15 mouse cellular contexts compared by ENCODE assay signal in the genomic region with DNA sequence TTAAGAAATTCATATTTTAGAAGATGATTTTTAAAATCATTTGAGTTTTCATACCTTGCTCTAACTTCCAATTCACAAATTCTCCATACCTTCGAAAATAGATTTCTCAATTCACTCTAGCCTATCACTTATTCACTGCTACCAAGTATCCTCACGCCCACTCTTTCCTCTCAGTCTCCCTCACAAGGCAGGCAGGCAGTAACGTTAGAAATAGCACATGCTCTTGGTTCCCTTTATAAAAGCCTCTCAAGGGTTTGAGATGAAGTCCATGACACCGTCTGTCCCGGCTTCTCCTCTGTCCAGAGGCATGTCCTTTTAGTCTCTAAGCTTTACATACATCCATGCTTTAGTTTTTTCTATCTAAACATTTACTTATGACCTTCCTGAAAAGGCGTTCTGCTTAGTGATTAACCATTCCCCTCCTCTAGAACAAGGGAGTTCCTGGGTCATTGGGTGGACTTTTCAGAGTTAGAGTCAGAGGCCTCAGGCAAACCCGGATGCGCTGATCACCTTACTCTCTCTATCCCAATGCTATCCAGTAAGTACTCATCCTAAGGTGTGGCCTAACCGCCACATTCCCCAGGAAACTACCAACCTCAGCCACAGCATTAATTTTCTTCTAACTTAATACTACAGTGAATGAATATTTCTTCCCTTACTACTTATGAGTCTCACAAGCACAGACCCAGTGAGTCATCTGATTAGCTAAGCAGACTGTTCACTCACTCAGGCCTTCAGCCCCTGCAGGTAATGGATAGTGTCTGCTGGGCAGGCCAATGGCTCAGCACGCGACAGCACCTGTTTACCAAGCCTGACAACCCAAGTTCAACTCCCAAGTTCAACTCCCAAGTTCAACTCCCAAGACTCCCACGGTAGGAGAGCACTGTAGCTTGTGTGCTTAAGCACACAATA. TPM values are rescaled to one million over a fixed set of nuclear protein-coding genes. Genes with fewer than 3 reads are reported as not detected.
DNase-seq lines count a peak whose midpoint lies in the region; ATAC-seq lines count a peak whose summit lies in the region.
"Had no signal": no experiment of that assay in that cellular context is flagged by ENCODE, and none has a peak within 500 bp of the region (broad histone marks: within the 10 kb centered on the region; RNA-seq: fewer than 3 reads in every experiment).

No protein-coding gene starts in this region.

- H3K27me3 ChIP-seq in heart, embryonic 13.5 days (replicated peaks) = no peaks in the 10 kb centered on the region
- no peaks in the 10 kb centered on the region for H3K27me3 ChIP-seq in hindbrain, embryonic 13.5 days
- H3K27me3 ChIP-seq: CH12.LX; embryonic facial prominence, embryonic 15.5 days; forebrain, embryonic 15.5 days had no signal

- 66% methylated on average over 12 of the region's 12 CpGs for WGBS in heart, embryonic 13.5 days
- 87% methylated on average over 12 of the region's 12 CpGs for WGBS in hindbrain, embryonic 13.5 days

- H3K27ac ChIP-seq in heart, embryonic 13.5 days (replicated peaks) = 0 out of 2 replicates have a peak overlapping the region, but pooled peaks have one; percentile 30
- no peak overlapping the region for H3K27ac ChIP-seq in hindbrain, embryonic 13.5 days
- H3K27ac ChIP-seq: embryonic facial prominence, embryonic 15.5 days; forebrain, embryonic 15.5 days; liver, embryonic 14.5 days had no signal

- no peaks in the 10 kb centered on the region for H3K9me3 ChIP-seq in heart, embryonic 13.5 days
- no peaks in the 10 kb centered on the region for H3K9me3 ChIP-seq in hindbrain, embryonic 13.5 days
- H3K9me3 ChIP-seq: embryonic facial prominence, embryonic 15.5 days; forebrain, embryonic 15.5 days had no signal

- intact Hi-C loops in left cerebral cortex, postnatal 36 days (cut with DNase I) = no loop called here

- no peak for ATAC-seq in heart, embryonic 13.5 days (ENCODE audit: extremely low read depth, insufficient number of reproducible peaks, low FRiP score, low TSS enrichment)
- no peak for ATAC-seq in hindbrain, embryonic 13.5 days (ENCODE audit: low FRiP score)
- ATAC-seq: forebrain, embryonic 15.5 days had no signal

- H3K9ac ChIP-seq in heart, embryonic 13.5 days = no peak overlapping the region
- no peak overlapping the region for H3K9ac ChIP-seq in hindbrain, embryonic 13.5 days
- H3K9ac ChIP-seq: embryonic facial prominence, embryonic 15.5 days; forebrain, embryonic 15.5 days; liver, embryonic 14.5 days had no signal

- no peak overlapping the region for H3K4me3 ChIP-seq in heart, embryonic 13.5 days
- H3K4me3 ChIP-seq in hindbrain, embryonic 13.5 days = no peak overlapping the region
- H3K4me3 ChIP-seq: embryonic facial prominence, embryonic 15.5 days; forebrain, embryonic 15.5 days had no signal

- DNase-seq in heart, postnatal 4 days = no peak
- DNase-seq in 3T3-L1 (ENCODE audit: low read depth, low spot score) (peak; percentile 70), R1 (ENCODE audit: low read depth, low spot score) (peak; percentile 26)
- DNase-seq in kidney, postnatal 10 days = peak; percentile 11
- DNase-seq in left cerebral cortex, postnatal 36 days (ENCODE audit: low spot score in 2 of 2) = no peak
- DNase-seq in spleen, postnatal 4 days (ENCODE audit: low spot score in 2 of 2) = no peak
- DNase-seq: cerebellum, adult 9-10 months; heart, postnatal 10 days; thymus, postnatal 4 days had no signal

- no peaks in the 10 kb centered on the region for H3K36me3 ChIP-seq in heart, embryonic 13.5 days
- no peaks in the 10 kb centered on the region for H3K36me3 ChIP-seq in hindbrain, embryonic 13.5 days
- H3K36me3 ChIP-seq: embryonic facial prominence, embryonic 15.5 days; forebrain, embryonic 15.5 days had no signal

- H3K4me1 ChIP-seq in heart, embryonic 13.5 days = peaks cover 76% of the 10 kb centered on the region
- 0 out of 2 replicates have a peak, but pooled peaks cover 2% of the 10 kb centered on the region for H3K4me1 ChIP-seq in hindbrain, embryonic 13.5 days (replicated peaks)
- H3K4me1 ChIP-seq: embryonic facial prominence, embryonic 15.5 days; forebrain, embryonic 15.5 days had no signal

- no peak overlapping the region for H3K4me2 ChIP-seq in heart, embryonic 13.5 days
- no peak overlapping the region for H3K4me2 ChIP-seq in hindbrain, embryonic 13.5 days
- H3K4me2 ChIP-seq: embryonic facial prominence, embryonic 15.5 days; forebrain, embryonic 15.5 days had no signal

RNA-seq across cellular contexts. Expression of a gene that starts 10.5 kb away (rescaled TPM):
- polyA plus RNA-seq in heart, embryonic 13.5 days (2015; fragmentation: Nextera tagmentation; extraction: Ambion mirVana) = 23.1 and 23.2 TPM in 2 replicates
- 10 to 100 TPM; 45.7 to 46.8 TPM for total RNA-seq in heart, postnatal 4 days (2021)
- total RNA-seq in left cerebral cortex, postnatal 36 days (2021) = 10 to 100 TPM; 24.1 to 25.3 TPM
- 35.3 and 36.2 TPM in 2 replicates for polyA plus RNA-seq in hindbrain, embryonic 13.5 days (2015; fragmentation: Nextera tagmentation; extraction: Ambion mirVana)

RNA-seq across cellular contexts. Expression of a gene that starts 30.9 kb away (rescaled TPM):
- 82.2 and 82.5 TPM in 2 replicates for polyA plus RNA-seq in heart, embryonic 13.5 days (2015; fragmentation: Nextera tagmentation; extraction: Ambion mirVana)
- total RNA-seq in heart, postnatal 4 days (2021) = 10 to 100 TPM; 26.2 to 29.6 TPM
- total RNA-seq in left cerebral cortex, postnatal 36 days (2021) = 10 to 100 TPM; 25.8 to 27.8 TPM
- 131 and 132 TPM in 2 replicates for polyA plus RNA-seq in hindbrain, embryonic 13.5 days (2015; fragmentation: Nextera tagmentation; extraction: Ambion mirVana)

RNA-seq across cellular contexts. Expression of a gene that starts 31.0 kb away (rescaled TPM):
- polyA plus RNA-seq in heart, embryonic 13.5 days (2015; fragmentation: Nextera tagmentation; extraction: Ambion mirVana) = 18.3 and 20.7 TPM in 2 replicates
- 1 to 10 TPM; 9.8 to 9.9 TPM for total RNA-seq in heart, postnatal 4 days (2021)
- 10 to 100 TPM; 71.0 to 72.1 TPM for total RNA-seq in left cerebral cortex, postnatal 36 days (2021)
- polyA plus RNA-seq in hindbrain, embryonic 13.5 days (2015; fragmentation: Nextera tagmentation; extraction: Ambion mirVana) = 48.4 and 52.0 TPM in 2 replicates

Comparison
In these comparisons a context has a peak if more than half of its experiments do, and no peak if none do; other contexts are left out.
1. DNase-seq: peak in 3T3-L1 (single experiment), R1 (single experiment) and kidney, postnatal 10 days (single experiment); none in heart, postnatal 4 days (single experiment), left cerebral cortex, postnatal 36 days (0 of 2) and spleen, postnatal 4 days (0 of 2).
2. RNA of a gene that starts 31.0 kb away (total RNA-seq): 71.0 to 72.1 TPM in left cerebral cortex, postnatal 36 days; 9.8 to 9.9 TPM in heart, postnatal 4 days; every median in the first group is over 4 times any median in the second.